ENCODE assay signal across 21 mouse cellular contexts in genomic region chr1:162252869-162253268, GRCm38 (mm10).
A peak's percentile ranks its signal among the peaks of the same experiment; 100 is the strongest.
DNase-seq lines count a peak whose midpoint lies in the region; ATAC-seq and TF ChIP-seq lines count a peak whose summit lies in the region.
"Had no signal": no experiment of that assay in that cellular context is flagged by ENCODE, and none has a peak within 500 bp of the region (broad histone marks: within the 10 kb centered on the region; RNA-seq: fewer than 3 reads in every experiment).

No protein-coding gene starts in this region.

- WGBS in midbrain, embryonic 15.5 days = 66% methylated on average over 2 of the region's 2 CpGs
- 76% methylated on average over 2 of the region's 2 CpGs for WGBS in midbrain, embryonic 11.5 days
- WGBS in embryonic facial prominence, embryonic 12.5 days = 72% methylated on average over 2 of the region's 2 CpGs
- 53% methylated on average over 2 of the region's 2 CpGs for WGBS in limb, embryonic 13.5 days
- WGBS in hindbrain, embryonic 11.5 days = 71% methylated on average over 2 of the region's 2 CpGs
- 68% methylated on average over 2 of the region's 2 CpGs for WGBS in heart, adult 2 months

- no peaks in the 10 kb centered on the region for H3K36me3 ChIP-seq in midbrain, embryonic 15.5 days (replicated peaks)
- H3K36me3 ChIP-seq in midbrain, embryonic 11.5 days (ENCODE audit: control insufficient read depth, insufficient read depth, low read length) = no peaks in the 10 kb centered on the region
- no peaks in the 10 kb centered on the region for H3K36me3 ChIP-seq in embryonic facial prominence, embryonic 12.5 days
- H3K36me3 ChIP-seq in limb, embryonic 13.5 days = no peaks in the 10 kb centered on the region
- H3K36me3 ChIP-seq in hindbrain, embryonic 11.5 days (ENCODE audit: control insufficient read depth, insufficient read depth, low read length) = no peaks in the 10 kb centered on the region
- no peaks in the 10 kb centered on the region for H3K36me3 ChIP-seq in heart, adult 2 months (ENCODE audit: control insufficient read depth, insufficient read depth, low read length)
- H3K36me3 ChIP-seq: heart, embryonic 10.5 days; hindbrain, embryonic 13.5 days had no signal

- H3K4me2 ChIP-seq in midbrain, embryonic 15.5 days = no peak overlapping the region
- no peak overlapping the region for H3K4me2 ChIP-seq in midbrain, embryonic 11.5 days
- H3K4me2 ChIP-seq in embryonic facial prominence, embryonic 12.5 days (replicated peaks) = no peak overlapping the region
- no peak overlapping the region for H3K4me2 ChIP-seq in limb, embryonic 13.5 days (replicated peaks)
- no peak overlapping the region for H3K4me2 ChIP-seq in hindbrain, embryonic 11.5 days (replicated peaks; ENCODE audit: low read depth, low read length)
- H3K4me2 ChIP-seq: forebrain, embryonic 13.5 days; hindbrain, embryonic 13.5 days had no signal

- H3K79me2 ChIP-seq in heart, adult 2 months (replicated peaks; ENCODE audit: control insufficient read depth, insufficient read depth, low read length) = no peaks in the 10 kb centered on the region

- TF ChIP-seq CTCF in embryonic fibroblast, embryonic 13.5 days (IDR thresholded peaks at IDR 0.05; ENCODE audit: borderline replicate concordance, insufficient read depth, low read length) = no peak
- TF ChIP-seq CTCF in heart, adult 2 months (IDR thresholded peaks at IDR 0.05) = no peak

- peak; percentile 76; the same call in 1 of the 2 replicates for ATAC-seq in midbrain, embryonic 15.5 days (replicated peaks)
- no peak for ATAC-seq in midbrain, embryonic 11.5 days (ENCODE audit: low FRiP score)
- no peak for ATAC-seq in embryonic facial prominence, embryonic 12.5 days (ENCODE audit: insufficient number of reproducible peaks, insufficient read depth, low FRiP score, low TSS enrichment)
- no peak for ATAC-seq in limb, embryonic 13.5 days (ENCODE audit: low FRiP score, low read depth)
- ATAC-seq in hindbrain, embryonic 11.5 days (ENCODE audit: low FRiP score) = no peak
- ATAC-seq: forebrain, embryonic 13.5 days; hindbrain, postnatal 0 days had no signal

- no peaks in the 10 kb centered on the region for H3K27me3 ChIP-seq in midbrain, embryonic 15.5 days (replicated peaks)
- H3K27me3 ChIP-seq in midbrain, embryonic 11.5 days (ENCODE audit: control insufficient read depth, insufficient read depth, low read length) = no peaks in the 10 kb centered on the region
- H3K27me3 ChIP-seq in embryonic facial prominence, embryonic 12.5 days = no peaks in the 10 kb centered on the region
- no peaks in the 10 kb centered on the region for H3K27me3 ChIP-seq in limb, embryonic 13.5 days
- H3K27me3 ChIP-seq in hindbrain, embryonic 11.5 days (ENCODE audit: control insufficient read depth, insufficient read depth, low read length) = no peaks in the 10 kb centered on the region
- H3K27me3 ChIP-seq in heart, adult 2 months (ENCODE audit: control insufficient read depth, insufficient read depth, low read length) = no peaks in the 10 kb centered on the region
- H3K27me3 ChIP-seq: CH12.LX; forebrain, embryonic 13.5 days; hindbrain, embryonic 13.5 days had no signal

- intact Hi-C loops in heart, adult 2 months (cut with DNase I) = no loop called here

- DNase-seq in midbrain, embryonic 11.5 days (ENCODE audit: low spot score, missing footprints) = no peak
- DNase-seq in hindbrain, embryonic 11.5 days (ENCODE audit: low spot score) = no peak
- no peak for DNase-seq in testis, postnatal 14 days (ENCODE audit: low spot score)
- DNase-seq in heart, adult 2 months = no peak
- DNase-seq: adrenal gland, adult 2 months; adrenal gland, postnatal 25 days; cerebellum, adult 2 months; cerebellum, postnatal 10 days; embryo, embryonic 11 days; gastrocnemius, postnatal 36 days; heart, postnatal 10 days; heart, postnatal 4 days had no signal

- H3K9ac ChIP-seq in midbrain, embryonic 15.5 days = no peak overlapping the region
- H3K9ac ChIP-seq in midbrain, embryonic 11.5 days (ENCODE audit: low read length) = no peak overlapping the region
- no peak overlapping the region for H3K9ac ChIP-seq in embryonic facial prominence, embryonic 12.5 days
- no peak overlapping the region for H3K9ac ChIP-seq in limb, embryonic 13.5 days
- H3K9ac ChIP-seq in hindbrain, embryonic 11.5 days (ENCODE audit: low read depth, low read length) = no peak overlapping the region
- no peak overlapping the region for H3K9ac ChIP-seq in heart, adult 2 months (ENCODE audit: low read depth, low read length)
- H3K9ac ChIP-seq: forebrain, embryonic 13.5 days; hindbrain, embryonic 13.5 days had no signal

- TF ChIP-seq POLR2A in embryonic fibroblast, embryonic 13.5 days (IDR thresholded peaks at IDR 0.05; ENCODE audit: low read depth, low read length) = no peak
- no peak for TF ChIP-seq POLR2A in heart, adult 2 months (IDR thresholded peaks at IDR 0.05; ENCODE audit: insufficient read depth, low read depth, low read length)

- H3K4me1 ChIP-seq in midbrain, embryonic 15.5 days = no peaks in the 10 kb centered on the region
- H3K4me1 ChIP-seq in midbrain, embryonic 11.5 days (ENCODE audit: control insufficient read depth, insufficient read depth, low read length) = no peaks in the 10 kb centered on the region
- H3K4me1 ChIP-seq in embryonic facial prominence, embryonic 12.5 days = peaks cover 34% of the 10 kb centered on the region
- peaks cover 9% of the 10 kb centered on the region; the same call in 1 of the 2 replicates for H3K4me1 ChIP-seq in embryonic fibroblast, embryonic 13.5 days (ENCODE audit: control insufficient read depth, insufficient read depth, low read length)
- H3K4me1 ChIP-seq in limb, embryonic 13.5 days = peaks cover 48% of the 10 kb centered on the region
- H3K4me1 ChIP-seq in hindbrain, embryonic 11.5 days (replicated peaks; ENCODE audit: control insufficient read depth, insufficient read depth, low read length) = no peaks in the 10 kb centered on the region
- no peaks in the 10 kb centered on the region for H3K4me1 ChIP-seq in heart, adult 2 months (ENCODE audit: control insufficient read depth, insufficient read depth, low read length)
- H3K4me1 ChIP-seq: forebrain, embryonic 13.5 days; heart, embryonic 10.5 days had no signal

- H3K9me3 ChIP-seq in midbrain, embryonic 15.5 days = no peaks in the 10 kb centered on the region
- no peaks in the 10 kb centered on the region for H3K9me3 ChIP-seq in midbrain, embryonic 11.5 days (ENCODE audit: control insufficient read depth, low read length)
- H3K9me3 ChIP-seq in embryonic facial prominence, embryonic 12.5 days = no peaks in the 10 kb centered on the region
- H3K9me3 ChIP-seq in limb, embryonic 13.5 days = no peaks in the 10 kb centered on the region
- H3K9me3 ChIP-seq in hindbrain, embryonic 11.5 days (ENCODE audit: control insufficient read depth, low read length) = no peaks in the 10 kb centered on the region
- H3K9me3 ChIP-seq: forebrain, embryonic 13.5 days; heart, embryonic 10.5 days; hindbrain, embryonic 13.5 days had no signal

- H3K27ac ChIP-seq in midbrain, embryonic 15.5 days = no peak overlapping the region
- H3K27ac ChIP-seq in midbrain, embryonic 11.5 days (ENCODE audit: low read depth, low read length) = no peak overlapping the region
- H3K27ac ChIP-seq in embryonic facial prominence, embryonic 12.5 days = peak overlapping the region; percentile 90
- peak overlapping the region; percentile 90; the same call in 1 of the 2 replicates for H3K27ac ChIP-seq in embryonic fibroblast, embryonic 13.5 days (ENCODE audit: insufficient read depth, low read length)
- peak overlapping the region; percentile 81; the same call in 1 of the 2 replicates for H3K27ac ChIP-seq in limb, embryonic 13.5 days
- H3K27ac ChIP-seq in hindbrain, embryonic 11.5 days (ENCODE audit: low read depth, low read length) = no peak overlapping the region
- no peak overlapping the region for H3K27ac ChIP-seq in heart, adult 2 months
- H3K27ac ChIP-seq: forebrain, embryonic 13.5 days; heart, embryonic 10.5 days; hindbrain, embryonic 13.5 days; hindbrain, postnatal 0 days had no signal

- no peak overlapping the region for H3K4me3 ChIP-seq in midbrain, embryonic 15.5 days
- H3K4me3 ChIP-seq in midbrain, embryonic 11.5 days (ENCODE audit: low read depth, low read length) = no peak overlapping the region
- no peak overlapping the region for H3K4me3 ChIP-seq in embryonic facial prominence, embryonic 12.5 days
- no peak overlapping the region for H3K4me3 ChIP-seq in embryonic fibroblast, embryonic 13.5 days (ENCODE audit: insufficient read depth, low read length)
- H3K4me3 ChIP-seq in limb, embryonic 13.5 days = no peak overlapping the region
- no peak overlapping the region for H3K4me3 ChIP-seq in hindbrain, embryonic 11.5 days (ENCODE audit: low read depth, low read length)
- no peak overlapping the region for H3K4me3 ChIP-seq in heart, adult 2 months
- H3K4me3 ChIP-seq: forebrain, embryonic 13.5 days; heart, embryonic 10.5 days; hindbrain, embryonic 13.5 days had no signal

- no peak for TF ChIP-seq EP300 in heart, adult 2 months (IDR thresholded peaks at IDR 0.05; ENCODE audit: insufficient read depth, low read depth, low read length)

Comparison
In these comparisons a context has a peak if more than half of its experiments do, and no peak if none do; other contexts are left out.
1. H3K27ac ChIP-seq: peak in embryonic facial prominence, embryonic 12.5 days (single experiment), embryonic fibroblast, embryonic 13.5 days (single experiment) and limb, embryonic 13.5 days (single experiment); none in midbrain, embryonic 15.5 days (single experiment), midbrain, embryonic 11.5 days (single experiment), hindbrain, embryonic 11.5 days (single experiment) and heart, adult 2 months (single experiment).